Mouse (Mus musculus): ENCODE results near the gene Gcn1l1. TPM values are rescaled to one million over a fixed set of nuclear protein-coding genes. Genes with fewer than 3 reads are reported as not detected.
A peak's percentile ranks its signal among the peaks of the same experiment; 100 is the strongest.

Gcn1l1 gene
- polyA plus RNA-seq, 1 experiment from 2014 or later: 40.3 TPM

DNA sequence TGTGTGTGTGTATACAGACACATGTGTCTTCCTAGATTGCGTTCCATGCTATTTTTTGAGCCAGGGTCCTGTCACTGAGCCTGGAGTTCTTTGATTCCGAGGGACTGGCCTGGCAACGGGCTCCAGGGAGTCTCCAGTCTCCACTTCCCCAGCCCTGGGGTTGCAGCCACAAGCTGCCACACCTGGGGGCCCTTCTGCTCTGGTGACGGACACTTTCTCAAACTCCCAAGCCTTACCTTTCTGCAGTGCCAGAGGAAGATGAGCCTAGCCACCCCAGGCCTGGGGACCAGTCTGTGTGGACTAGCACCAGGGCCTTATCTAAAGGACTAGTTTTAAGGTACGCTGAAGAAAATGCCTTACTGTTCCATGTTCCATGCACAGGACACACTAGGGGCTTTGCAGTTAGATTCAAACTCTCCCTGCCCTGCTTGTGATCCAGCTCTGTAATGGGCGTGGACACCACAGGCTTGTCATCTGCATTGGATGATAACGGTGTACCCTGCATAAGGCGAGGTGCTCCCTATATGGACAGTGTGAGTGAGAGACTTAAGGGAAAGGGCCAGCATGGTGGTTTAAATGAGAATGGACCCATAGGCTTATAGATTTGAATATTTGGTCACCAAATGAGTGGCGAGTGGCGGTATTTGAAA is 61.3 kb downstream of the Gcn1l1 start:
- no peak for ATAC-seq (ENCODE audit: low read depth)
- Histone ChIP-seq H3K9ac (ENCODE audit: low read depth, low read length) (no peak overlapping the region), H3K9me3 (ENCODE audit: control insufficient read depth, low read length) (no peaks in the 10 kb centered on the region), H3K27ac (replicated peaks; ENCODE audit: low read depth, low read length) (no peak overlapping the region), H3K27me3 (replicated peaks; ENCODE audit: control insufficient read depth, insufficient read depth, low read length) (no peaks in the 10 kb centered on the region), H3K4me2 (ENCODE audit: low read depth, low read length) (no peak overlapping the region), H3K4me1 (ENCODE audit: control insufficient read depth, insufficient read depth, low read length) (peaks cover 8% of the 10 kb centered on the region; the same call in 1 of the 2 replicates), H3K36me3 (ENCODE audit: control insufficient read depth, insufficient read depth, low read length) (peaks cover 15% of the 10 kb centered on the region), H3K4me3 (ENCODE audit: low read depth, low read length) (no peak overlapping the region)
- WGBS: 85% methylated on average over 10 of the region's 10 CpGs
- no peak for DNase-seq (ENCODE audit: low spot score)

GRCm38 (mm10) chr5:115628083-115628482 is 63.0 kb downstream of the Gcn1l1 start:
- DNase-seq (ENCODE audit: low spot score): no peak
- H3K9me3 ChIP-seq (ENCODE audit: control insufficient read depth, low read length): no peaks in the 10 kb centered on the region
- no peak overlapping the region for H3K27ac ChIP-seq (replicated peaks; ENCODE audit: low read depth, low read length)
- 75% methylated on average over 8 of the region's 8 CpGs for WGBS
- H3K4me1 ChIP-seq (ENCODE audit: control insufficient read depth, insufficient read depth, low read length): peaks cover 15% of the 10 kb centered on the region
- no peak overlapping the region for H3K4me3 ChIP-seq (ENCODE audit: low read depth, low read length)
- H3K36me3 ChIP-seq (ENCODE audit: control insufficient read depth, insufficient read depth, low read length): peaks cover 5% of the 10 kb centered on the region; the same call in 1 of the 2 replicates
- H3K4me2 ChIP-seq (ENCODE audit: low read depth, low read length): no peak overlapping the region
- no peak overlapping the region for H3K9ac ChIP-seq (ENCODE audit: low read depth, low read length)
- ATAC-seq (ENCODE audit: low read depth): no peak
- no peaks in the 10 kb centered on the region for H3K27me3 ChIP-seq (replicated peaks; ENCODE audit: control insufficient read depth, insufficient read depth, low read length)

GRCm38 (mm10) chr5:115629672-115630071 is 64.6 kb downstream of the Gcn1l1 start:
- H3K9me3 ChIP-seq (ENCODE audit: control insufficient read depth, low read length): no peaks in the 10 kb centered on the region
- no peaks in the 10 kb centered on the region for H3K36me3 ChIP-seq (ENCODE audit: control insufficient read depth, insufficient read depth, low read length)
- H3K4me2 ChIP-seq (ENCODE audit: low read depth, low read length): no peak overlapping the region
- ATAC-seq (ENCODE audit: low read depth) (no peak), DNase-seq (ENCODE audit: low spot score) (no peak)
- 95% methylated on average over 4 of the region's 4 CpGs for WGBS
- no peaks in the 10 kb centered on the region for H3K27me3 ChIP-seq (replicated peaks; ENCODE audit: control insufficient read depth, insufficient read depth, low read length)
- peaks cover 20% of the 10 kb centered on the region for H3K4me1 ChIP-seq (ENCODE audit: control insufficient read depth, insufficient read depth, low read length)
- no peak overlapping the region for H3K9ac ChIP-seq (ENCODE audit: low read depth, low read length)
- no peak overlapping the region for H3K27ac ChIP-seq (replicated peaks; ENCODE audit: low read depth, low read length)
- H3K4me3 ChIP-seq (ENCODE audit: low read depth, low read length): no peak overlapping the region

DNA sequence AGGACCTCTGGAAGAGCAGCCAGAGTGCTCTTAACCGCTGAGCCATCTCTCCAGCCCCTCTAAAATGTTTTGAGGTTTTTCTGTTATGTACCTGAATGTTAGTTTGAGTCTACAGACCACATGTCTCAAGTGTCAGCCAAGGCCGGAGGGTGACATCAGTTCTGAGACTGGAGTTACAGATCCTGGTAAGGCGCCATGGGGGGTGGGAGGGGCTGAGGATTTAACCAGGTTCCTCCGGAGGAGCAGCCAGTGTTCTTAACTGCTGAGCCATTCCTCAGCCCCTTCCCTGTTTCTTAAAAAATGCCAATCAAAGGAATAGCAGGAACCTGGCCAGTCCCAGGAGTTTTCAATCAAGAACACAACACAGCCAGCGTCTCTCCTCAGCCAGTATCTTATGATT is 65.2 kb downstream of the Gcn1l1 start:
- Histone ChIP-seq H3K4me3 (ENCODE audit: low read depth, low read length) (no peak overlapping the region), H3K4me1 (ENCODE audit: control insufficient read depth, insufficient read depth, low read length) (peaks cover 20% of the 10 kb centered on the region), H3K27ac (replicated peaks; ENCODE audit: low read depth, low read length) (no peak overlapping the region), H3K27me3 (replicated peaks; ENCODE audit: control insufficient read depth, insufficient read depth, low read length) (no peaks in the 10 kb centered on the region), H3K9me3 (ENCODE audit: control insufficient read depth, low read length) (no peaks in the 10 kb centered on the region), H3K9ac (ENCODE audit: low read depth, low read length) (no peak overlapping the region), H3K4me2 (ENCODE audit: low read depth, low read length) (peak overlapping the region; percentile 71; the same call in 1 of the 2 replicates), H3K36me3 (ENCODE audit: control insufficient read depth, insufficient read depth, low read length) (no peaks in the 10 kb centered on the region)
- DNase-seq (ENCODE audit: low spot score): no peak
- 33% methylated on average over 5 of the region's 5 CpGs for WGBS
- ATAC-seq (ENCODE audit: low read depth): no peak

- DNase-seq (ENCODE audit: low spot score) (peak; percentile 94), ATAC-seq (ENCODE audit: low read depth) (peak; percentile 90)
- peak within 1 kb of the TSS; percentile 90 for H3K27ac ChIP-seq (replicated peaks; ENCODE audit: low read depth, low read length)
- 1% methylated on average over 30 of the region's 125 CpGs for WGBS
- H3K4me3 ChIP-seq (ENCODE audit: low read depth, low read length): peak within 1 kb of the TSS; percentile 80
- peak within 1 kb of the TSS; percentile 90 for H3K9ac ChIP-seq (ENCODE audit: low read depth, low read length)
- H3K36me3 ChIP-seq (ENCODE audit: control insufficient read depth, insufficient read depth, low read length): no peaks in the 10 kb centered on the region
- no peaks in the 10 kb centered on the region for H3K27me3 ChIP-seq (replicated peaks; ENCODE audit: control insufficient read depth, insufficient read depth, low read length)
- no peaks in the 10 kb centered on the region for H3K9me3 ChIP-seq (ENCODE audit: control insufficient read depth, low read length)
- H3K4me1 ChIP-seq (ENCODE audit: control insufficient read depth, insufficient read depth, low read length): peaks cover 20% of the 10 kb centered on the region
- H3K4me2 ChIP-seq (ENCODE audit: low read depth, low read length): peak within 1 kb of the TSS; percentile 76
These were observed 66.7 kb downstream of the Gcn1l1 start, which contains the start of gene Rab35 for GRCm38 (mm10) chr5:115631505-115632357. Rab35 (plus strand) TSS chr5:115631908.

DNA sequence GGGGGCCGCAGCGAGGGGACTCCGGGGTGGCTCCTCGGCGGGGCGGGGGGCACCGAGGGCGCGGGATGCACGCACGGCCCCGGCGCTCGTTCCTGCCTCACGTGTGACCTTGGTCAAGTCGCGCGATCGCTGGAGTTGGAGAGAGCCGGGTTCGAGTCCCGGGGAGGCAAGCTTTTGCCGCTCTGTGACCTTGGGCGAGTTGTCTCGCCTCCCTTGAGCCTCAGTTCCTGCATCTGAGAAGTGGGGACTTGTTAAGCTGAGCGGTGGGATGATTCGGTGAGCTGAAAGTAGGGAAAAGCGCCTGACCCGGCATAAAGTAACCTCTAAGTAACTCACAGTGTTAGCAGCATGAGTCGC is 67.3 kb downstream of the Gcn1l1 start:
- 2% methylated on average over 27 of the region's 30 CpGs for WGBS
- peak overlapping the region; percentile 80 for H3K4me3 ChIP-seq (ENCODE audit: low read depth, low read length)

GRCm38 (mm10) chr5:115633060-115633459 is 68.0 kb downstream of the Gcn1l1 start:
- peak overlapping the region; percentile 80 for H3K4me3 ChIP-seq (ENCODE audit: low read depth, low read length)
- no peaks in the 10 kb centered on the region for H3K9me3 ChIP-seq (ENCODE audit: control insufficient read depth, low read length)
- no peak for ATAC-seq (ENCODE audit: low read depth)
- 0 out of 2 replicates have a peak, but pooled peaks cover 6% of the 10 kb centered on the region for H3K36me3 ChIP-seq (ENCODE audit: control insufficient read depth, insufficient read depth, low read length)
- H3K4me1 ChIP-seq (ENCODE audit: control insufficient read depth, insufficient read depth, low read length): peaks cover 20% of the 10 kb centered on the region
- H3K27me3 ChIP-seq (replicated peaks; ENCODE audit: control insufficient read depth, insufficient read depth, low read length): no peaks in the 10 kb centered on the region
- H3K9ac ChIP-seq (ENCODE audit: low read depth, low read length): peak overlapping the region; percentile 90
- H3K27ac ChIP-seq (replicated peaks; ENCODE audit: low read depth, low read length): peak overlapping the region; percentile 90; the same call in 1 of the 2 replicates
- H3K4me2 ChIP-seq (ENCODE audit: low read depth, low read length): peak overlapping the region; percentile 76
- DNase-seq (ENCODE audit: low spot score): no peak
- 49% methylated on average over 4 of the region's 4 CpGs for WGBS

More for the DNA sequence above, 67.3 kb downstream of the Gcn1l1 start:
- H3K36me3 ChIP-seq (ENCODE audit: control insufficient read depth, insufficient read depth, low read length): 0 out of 2 replicates have a peak, but pooled peaks cover under 1% of the 10 kb centered on the region
- ATAC-seq (ENCODE audit: low read depth) (no peak), DNase-seq (ENCODE audit: low spot score) (no peak)
- H3K27ac ChIP-seq (replicated peaks; ENCODE audit: low read depth, low read length): peak overlapping the region; percentile 90
- H3K9ac ChIP-seq (ENCODE audit: low read depth, low read length): peak overlapping the region; percentile 90
- no peaks in the 10 kb centered on the region for H3K27me3 ChIP-seq (replicated peaks; ENCODE audit: control insufficient read depth, insufficient read depth, low read length)
- peak overlapping the region; percentile 76 for H3K4me2 ChIP-seq (ENCODE audit: low read depth, low read length)
- H3K4me1 ChIP-seq (ENCODE audit: control insufficient read depth, insufficient read depth, low read length): peaks cover 20% of the 10 kb centered on the region
- H3K9me3 ChIP-seq (ENCODE audit: control insufficient read depth, low read length): no peaks in the 10 kb centered on the region

DNA sequence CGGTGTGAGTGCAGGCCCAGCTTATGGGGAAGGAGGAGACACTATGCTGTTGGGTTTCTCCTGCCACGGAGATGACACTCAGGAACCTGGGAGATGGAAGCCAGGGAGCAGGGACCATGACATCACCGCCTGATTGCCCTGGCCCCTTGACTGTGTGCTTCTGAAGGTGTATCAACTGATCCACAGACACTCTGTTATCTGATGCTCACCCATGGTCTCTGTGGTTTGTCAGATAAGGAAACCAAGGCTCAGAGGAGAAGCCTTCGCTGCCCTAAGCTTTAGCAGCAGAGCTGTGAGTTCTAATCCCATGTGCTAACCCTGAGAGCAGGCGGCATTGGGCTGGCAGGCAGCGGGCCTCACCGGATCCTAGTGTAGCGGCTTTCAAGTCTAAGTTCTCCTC is 69.0 kb downstream of the Gcn1l1 start:
- WGBS: 89% methylated on average over 8 of the region's 8 CpGs
- peak overlapping the region; percentile 41; the same call in 1 of the 2 replicates for H3K9ac ChIP-seq (ENCODE audit: low read depth, low read length)

More for the DNA sequence above, 69.0 kb downstream of the Gcn1l1 start:
- H3K27me3 ChIP-seq (replicated peaks; ENCODE audit: control insufficient read depth, insufficient read depth, low read length): no peaks in the 10 kb centered on the region
- H3K9me3 ChIP-seq (ENCODE audit: control insufficient read depth, low read length): no peaks in the 10 kb centered on the region
- no peak overlapping the region for H3K4me2 ChIP-seq (ENCODE audit: low read depth, low read length)
- H3K4me3 ChIP-seq (ENCODE audit: low read depth, low read length): no peak overlapping the region
- no peak overlapping the region for H3K27ac ChIP-seq (replicated peaks; ENCODE audit: low read depth, low read length)
- no peak for ATAC-seq (ENCODE audit: low read depth)
- peaks cover 15% of the 10 kb centered on the region for H3K36me3 ChIP-seq (ENCODE audit: control insufficient read depth, insufficient read depth, low read length)
- H3K4me1 ChIP-seq (ENCODE audit: control insufficient read depth, insufficient read depth, low read length): peaks cover 20% of the 10 kb centered on the region
- no peak for DNase-seq (ENCODE audit: low spot score)
